Mouse (Mus musculus): ENCODE measurements at regions not wholly inside any gene's neighbourhood (a gene's known extent, or its start where the extent isn't known, plus 50 kb on each side); places are given as distances from the start of the nearest gene placed in this dataset.

- no peak for TF ChIP-seq HCFC1 (IDR thresholded peaks at IDR 0.05; ENCODE audit: borderline replicate concordance, insufficient read depth, low read length)
- no peak for TF ChIP-seq ZC3H11A (IDR thresholded peaks at IDR 0.05; ENCODE audit: borderline replicate concordance, low read depth, low read length)
- no peak for TF ChIP-seq MAFK (IDR thresholded peaks at IDR 0.05; ENCODE audit: insufficient read depth, low read depth, low read length)
- no peak for TF ChIP-seq ZNF384 (IDR thresholded peaks at IDR 0.05; ENCODE audit: low read depth, low read length)
Observed at GRCm38 (mm10) chr12:107338758-107339157, 149.7 kb upstream of the 3110018I06Rik start.

Data from ES-E14 (cell line).